Mouse (Mus musculus): ENCODE results near the gene 4930415O20Rik. TPM values are rescaled to one million over a fixed set of nuclear protein-coding genes. Genes with fewer than 3 reads are reported as not detected.

4930415O20Rik gene
- not detected for total RNA-seq (2023)

GRCm38 (mm10) chr15:98570873-98571538, at the start of gene 4930415O20Rik, which contains the start of gene Ccnt1:
Gene 4930415O20Rik (plus strand): TSS chr15:98571004.
Gene Ccnt1 (minus strand): TSS chr15:98570923.

GRCm38 (mm10) chr15:98533881-98534627, 36.8 kb upstream of the 4930415O20Rik start, which contains the start of gene Kansl2:
Gene Kansl2 (minus strand): TSS chr15:98534264.

GRCm38 (mm10) chr15:98609331-98610130, 38.7 kb downstream of the 4930415O20Rik start, which contains the start of gene Adcy6:
Gene Adcy6 (minus strand): TSS chr15:98610076.

GRCm38 (mm10) chr15:98630540-98630939, 59.7 kb downstream of the 4930415O20Rik start, which contains the start of gene Cacnb3:
Gene Cacnb3 (plus strand): TSS chr15:98630840.

Other genes with a start within 250 kb of the 4930415O20Rik start
- gene Olfr284, start 230.0 kb upstream of the 4930415O20Rik start, total RNA-seq (2023), result not detected
- not detected for gene Olfr283, start 190.1 kb upstream of the 4930415O20Rik start, total RNA-seq (2023)
- not detected for gene Olfr282, start 139.8 kb upstream of the 4930415O20Rik start, total RNA-seq (2023)
- not detected for gene Olfr281, start 118.4 kb upstream of the 4930415O20Rik start, total RNA-seq (2023)
- gene OR5BS1P, start 101.1 kb upstream of the 4930415O20Rik start, total RNA-seq (2023), result not detected
- not detected for gene Lalba, start 88.3 kb upstream of the 4930415O20Rik start, total RNA-seq (2023)
- gene Olfr279, start 78.6 kb upstream of the 4930415O20Rik start, total RNA-seq (2023), result not detected
- 56.9 TPM for gene Kansl2, start 36.7 kb upstream of the 4930415O20Rik start, total RNA-seq (2023)
- gene Ccnt1, start 81 bp upstream of the 4930415O20Rik start, total RNA-seq (2023), result 147 TPM
- 23.4 TPM for gene Adcy6, start 39.1 kb downstream of the 4930415O20Rik start, total RNA-seq (2023)
- 0.34 TPM for gene Cacnb3, start 59.8 kb downstream of the 4930415O20Rik start, total RNA-seq (2023)
- gene Ddx23, start 91.9 kb downstream of the 4930415O20Rik start, total RNA-seq (2023), result 133 TPM
- 0.64 TPM for gene Rnd1, start 106.5 kb downstream of the 4930415O20Rik start, total RNA-seq (2023)
- not detected for gene Ccdc65, start 137.2 kb downstream of the 4930415O20Rik start, total RNA-seq (2023)
- 2.5 TPM for gene Fkbp11, start 157.2 kb downstream of the 4930415O20Rik start, total RNA-seq (2023)
- 94.4 TPM for gene Arf3, start 192.2 kb downstream of the 4930415O20Rik start, total RNA-seq (2023)
- gene Wnt10b, start 207.1 kb downstream of the 4930415O20Rik start, total RNA-seq (2023), result 0.77 TPM
- not detected for gene Wnt1, start 218.9 kb downstream of the 4930415O20Rik start, total RNA-seq (2023)
- gene Ddn, start 238.5 kb downstream of the 4930415O20Rik start, total RNA-seq (2023), result 0.21 TPM